Mouse (Mus musculus) hindbrain, embryonic 11.5 days (tissue): ENCODE results near the gene Olfr750. TPM values are rescaled to one million over a fixed set of nuclear protein-coding genes. Genes with fewer than 3 reads are reported as not detected.

Experiments
- ATAC-seq: fragments of 200-750 bp; cut with Nextera tagmentation; 2 replicates; pipeline ENCODE4 v1.8.0; 2017; ENCODE audit warnings: mild to moderate bottlenecking, moderate TSS enrichment, moderate library complexity; ENCODE audit not compliant: low FRiP score
- DNase-seq: peaks from one replicate; pipeline ENCODE4 v3.0.0-alpha.2; 2015; ENCODE audit warnings: low spot score
- H3K27ac ChIP-seq: fragments of 300-500 bp; sonication (generic); 2 replicates; pipeline ENCODE4 v1.5.1; 2014; ENCODE audit warnings: mild to moderate bottlenecking, low read depth, low read length
- H3K27me3 ChIP-seq: fragments of 300-500 bp; sonication (generic); 2 replicates; pipeline ENCODE4 v1.6.1; 2014; ENCODE audit warnings: mild to moderate bottlenecking, low read length, moderate library complexity, mixed read lengths; ENCODE audit not compliant: control insufficient read depth, insufficient read depth
- H3K36me3 ChIP-seq: fragments of 300-500 bp; sonication (generic); 2 replicates; pipeline ENCODE4 v1.6.1; 2014; ENCODE audit warnings: mild to moderate bottlenecking, low read length, moderate library complexity, mixed read lengths; ENCODE audit not compliant: control insufficient read depth, insufficient read depth
- H3K4me1 ChIP-seq: fragments of 300-500 bp; sonication (generic); replicated peaks from 2 replicates; pipeline ENCODE4 v1.6.1; 2014; ENCODE audit warnings: low read length, mixed read lengths; ENCODE audit not compliant: control insufficient read depth, insufficient read depth
- H3K4me2 ChIP-seq: fragments of 300-500 bp; sonication (generic); replicated peaks from 2 replicates; pipeline ENCODE4 v1.6.1; 2014; ENCODE audit warnings: mild to moderate bottlenecking, low read depth, low read length
- H3K4me3 ChIP-seq: fragments of 300-500 bp; sonication (generic); 2 replicates; pipeline ENCODE4 v1.5.1; 2014; ENCODE audit warnings: low read depth, low read length
- H3K9ac ChIP-seq: fragments of 300-500 bp; sonication (generic); 2 replicates; pipeline ENCODE4 v1.6.1; 2014; ENCODE audit warnings: low read depth, low read length
- H3K9me3 ChIP-seq: fragments of 300-500 bp; sonication (generic); 2 replicates; pipeline ENCODE4 v1.6.1; 2016; ENCODE audit warnings: low read length; ENCODE audit not compliant: control insufficient read depth
- WGBS: fragments of 180-500 bp; shearing (Covaris S2); extraction: QIAGEN DNeasy Blood & Tissue Kit; methylation state at CpG from one replicate; pipeline ENCODE4 v1.1.7; 2014; 5-methylcytosine and 5-hydroxymethylcytosine counted together
- polyA plus RNA-seq: library from polyadenylated mRNA; unstranded; fragments of >200 nt; fragmentation: Nextera tagmentation; extraction: Ambion mirVana; gene quantifications from 2 replicates; pipeline ENCODE4 v1.2.1, GENCODE M21; 2014

The Olfr750 gene
- not detected in 2 replicates for polyA plus RNA-seq

- H3K9ac ChIP-seq, result no peak within 1 kb of the TSS
- no peak for ATAC-seq
- no peaks in the 10 kb centered on the region for H3K4me1 ChIP-seq
- H3K36me3 ChIP-seq, result no peaks in the 10 kb centered on the region
- no peak within 1 kb of the TSS for H3K4me3 ChIP-seq
- H3K27me3 ChIP-seq, result no peaks in the 10 kb centered on the region
- 87% methylated on average over 3 of the region's 3 CpGs for WGBS
- no peak for DNase-seq
- no peak within 1 kb of the TSS for H3K4me2 ChIP-seq
- H3K9me3 ChIP-seq, result no peaks in the 10 kb centered on the region
- no peak within 1 kb of the TSS for H3K27ac ChIP-seq
These were observed at the start of gene Olfr750 for GRCm38 (mm10) chr14:51074335-51074734. Gene Olfr750 (minus strand): TSS chr14:51074435.

GRCm38 (mm10) chr14:51113916-51114560 lies 39.8 kb upstream of the Olfr750 start, which contains the start of gene Eddm3b:
Gene Eddm3b (plus strand): TSS chr14:51114426.
- Histone ChIP-seq H3K9me3 (no peaks in the 10 kb centered on the region), H3K27me3 (no peaks in the 10 kb centered on the region), H3K4me1 (no peaks in the 10 kb centered on the region), H3K36me3 (no peaks in the 10 kb centered on the region), H3K27ac (no peak within 1 kb of the TSS), H3K4me2 (no peak within 1 kb of the TSS), H3K4me3 (no peak within 1 kb of the TSS), H3K9ac (no peak within 1 kb of the TSS)
- DNase-seq (no peak), ATAC-seq (no peak)
- WGBS, result 49% methylated on average over 12 of the region's 12 CpGs

GRCm38 (mm10) chr14:51113476-51113875 lies 39.2 kb upstream of the Olfr750 start:
- Histone ChIP-seq H3K27me3 (no peaks in the 10 kb centered on the region), H3K4me3 (no peak overlapping the region), H3K36me3 (no peaks in the 10 kb centered on the region), H3K4me2 (no peak overlapping the region), H3K4me1 (no peaks in the 10 kb centered on the region), H3K9ac (no peak overlapping the region), H3K9me3 (no peaks in the 10 kb centered on the region), H3K27ac (no peak overlapping the region)
- WGBS, result 31% methylated on average over 9 of the region's 9 CpGs
- DNase-seq (no peak), ATAC-seq (no peak)

GRCm38 (mm10) chr14:51111966-51112365 lies 37.7 kb upstream of the Olfr750 start:
- 74% methylated on average over 3 of the region's 3 CpGs for WGBS
- DNase-seq (no peak), ATAC-seq (no peak)

GRCm38 (mm10) chr14:51106449-51106967 lies 32.3 kb upstream of the Olfr750 start:
- Histone ChIP-seq H3K4me2 (no peak overlapping the region), H3K27ac (no peak overlapping the region), H3K9ac (no peak overlapping the region), H3K4me1 (no peaks in the 10 kb centered on the region), H3K4me3 (no peak overlapping the region), H3K27me3 (no peaks in the 10 kb centered on the region), H3K9me3 (no peaks in the 10 kb centered on the region), H3K36me3 (no peaks in the 10 kb centered on the region)
- no peak for ATAC-seq
- no peak for DNase-seq

More at GRCm38 (mm10) chr14:51111966-51112365, 37.7 kb upstream of the Olfr750 start:
- H3K9me3 ChIP-seq, result no peaks in the 10 kb centered on the region
- H3K9ac ChIP-seq, result no peak overlapping the region
- H3K27me3 ChIP-seq, result no peaks in the 10 kb centered on the region
- no peak overlapping the region for H3K27ac ChIP-seq
- no peaks in the 10 kb centered on the region for H3K36me3 ChIP-seq
- H3K4me3 ChIP-seq, result no peak overlapping the region
- H3K4me1 ChIP-seq, result no peaks in the 10 kb centered on the region
- H3K4me2 ChIP-seq, result no peak overlapping the region

GRCm38 (mm10) chr14:51104366-51104765 lies 30.1 kb upstream of the Olfr750 start:
- 84% methylated on average over 2 of the region's 2 CpGs for WGBS
- H3K27ac ChIP-seq, result no peak overlapping the region

GRCm38 (mm10) chr14:51103217-51103616 lies 29.0 kb upstream of the Olfr750 start:
- Histone ChIP-seq H3K27me3 (no peaks in the 10 kb centered on the region), H3K27ac (no peak overlapping the region), H3K4me3 (no peak overlapping the region), H3K9me3 (no peaks in the 10 kb centered on the region), H3K9ac (no peak overlapping the region), H3K4me2 (no peak overlapping the region), H3K36me3 (no peaks in the 10 kb centered on the region), H3K4me1 (no peaks in the 10 kb centered on the region)
- peak; percentile 56; the same call in 1 of the 2 replicates for ATAC-seq
- 64% methylated on average over 3 of the region's 3 CpGs for WGBS
- peak; percentile 78 for DNase-seq

More at GRCm38 (mm10) chr14:51104366-51104765, 30.1 kb upstream of the Olfr750 start:
- Histone ChIP-seq H3K4me1 (no peaks in the 10 kb centered on the region), H3K9ac (no peak overlapping the region), H3K36me3 (no peaks in the 10 kb centered on the region), H3K4me3 (no peak overlapping the region), H3K27me3 (no peaks in the 10 kb centered on the region), H3K4me2 (no peak overlapping the region), H3K9me3 (no peaks in the 10 kb centered on the region)
- DNase-seq (no peak), ATAC-seq (no peak)

GRCm38 (mm10) chr14:51101284-51101683 lies 27.0 kb upstream of the Olfr750 start:
- H3K27me3 ChIP-seq, result no peaks in the 10 kb centered on the region
- ATAC-seq (no peak), DNase-seq (no peak)
- no peaks in the 10 kb centered on the region for H3K4me1 ChIP-seq
- H3K36me3 ChIP-seq, result no peaks in the 10 kb centered on the region
- H3K27ac ChIP-seq, result no peak overlapping the region
- WGBS, result 81% methylated on average over 9 of the region's 9 CpGs
- no peaks in the 10 kb centered on the region for H3K9me3 ChIP-seq
- no peak overlapping the region for H3K9ac ChIP-seq
- no peak overlapping the region for H3K4me2 ChIP-seq
- no peak overlapping the region for H3K4me3 ChIP-seq

- WGBS, result 96% methylated on average over 11 of the region's 11 CpGs
These were observed 24.7 kb upstream of the Olfr750 start for GRCm38 (mm10) chr14:51098921-51099320.

More at GRCm38 (mm10) chr14:51098921-51099320, 24.7 kb upstream of the Olfr750 start:
- no peak overlapping the region for H3K4me3 ChIP-seq
- H3K27ac ChIP-seq, result no peak overlapping the region
- no peak for ATAC-seq
- no peak for DNase-seq
- H3K4me2 ChIP-seq, result no peak overlapping the region
- no peaks in the 10 kb centered on the region for H3K4me1 ChIP-seq
- H3K9me3 ChIP-seq, result no peaks in the 10 kb centered on the region
- no peak overlapping the region for H3K9ac ChIP-seq
- no peaks in the 10 kb centered on the region for H3K27me3 ChIP-seq
- H3K36me3 ChIP-seq, result no peaks in the 10 kb centered on the region
